Mouse (Mus musculus): ENCODE data around the gene Bola3.

Bola3 gene

GRCm38 (mm10) chr6:83394122-83394521 lies 45.2 kb downstream of the Bola3 start:
- no peak for DNase-seq (ENCODE audit: low spot score in 2 of 2)

- no peak for DNase-seq (ENCODE audit: low spot score in 2 of 2)
These were observed 46.7 kb downstream of the Bola3 start for GRCm38 (mm10) chr6:83395544-83396229.

- no peak for DNase-seq (ENCODE audit: low spot score in 2 of 2)
These were observed 47.8 kb downstream of the Bola3 start for GRCm38 (mm10) chr6:83396711-83397110.

DNA sequence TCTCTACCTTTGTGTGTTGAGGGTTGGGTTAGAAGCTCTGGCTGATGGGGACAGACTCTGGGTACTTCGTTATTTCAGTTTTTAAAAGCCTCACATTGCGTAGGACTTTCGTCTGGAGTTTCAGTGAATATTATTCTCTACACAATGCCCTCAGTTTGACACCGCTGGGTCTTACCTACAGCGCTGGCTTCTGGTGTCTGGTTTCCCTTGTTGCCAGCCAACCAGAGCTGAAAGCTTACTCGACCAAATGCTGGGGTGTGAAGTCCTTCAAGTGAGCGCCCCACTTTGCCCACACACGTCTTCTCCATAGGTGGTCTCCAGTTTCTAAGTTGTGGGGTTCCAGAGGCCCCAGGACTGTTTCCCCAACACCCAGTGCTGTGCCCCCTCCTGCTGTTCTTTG lies 48.8 kb downstream of the Bola3 start:
- no peak for DNase-seq (ENCODE audit: low spot score in 2 of 2)

DNA sequence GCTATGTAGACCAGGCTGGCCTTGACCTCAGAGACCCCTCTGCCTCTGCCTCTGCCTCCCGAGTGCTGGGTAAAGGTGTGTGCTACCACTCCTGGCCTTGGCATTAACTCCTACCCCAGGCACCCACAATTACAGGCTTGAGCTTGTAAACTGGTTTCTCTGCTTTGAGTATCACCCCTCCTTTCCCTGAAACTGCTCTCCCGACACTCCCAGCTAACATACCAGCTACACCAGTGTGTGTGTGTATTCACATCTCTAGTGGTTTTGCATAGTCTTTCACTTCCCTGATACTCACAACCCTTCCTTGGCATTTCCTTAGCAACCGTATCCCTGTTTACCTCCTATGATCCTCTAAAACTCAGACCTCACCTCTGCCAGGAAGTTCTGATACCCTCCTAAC lies 50.8 kb downstream of the Bola3 start:
- DNase-seq (ENCODE audit: low spot score in 2 of 2) = no peak

GRCm38 (mm10) chr6:83403481-83403880 lies 54.5 kb downstream of the Bola3 start:
- DNase-seq (ENCODE audit: low spot score in 2 of 2) = no peak

- DNase-seq (ENCODE audit: low spot score in 2 of 2) = no peak
These were observed 55.6 kb downstream of the Bola3 start for GRCm38 (mm10) chr6:83404571-83404970.

- no peak for DNase-seq (ENCODE audit: low spot score in 2 of 2)
These were observed 56.6 kb downstream of the Bola3 start for GRCm38 (mm10) chr6:83405511-83406064.

DNA sequence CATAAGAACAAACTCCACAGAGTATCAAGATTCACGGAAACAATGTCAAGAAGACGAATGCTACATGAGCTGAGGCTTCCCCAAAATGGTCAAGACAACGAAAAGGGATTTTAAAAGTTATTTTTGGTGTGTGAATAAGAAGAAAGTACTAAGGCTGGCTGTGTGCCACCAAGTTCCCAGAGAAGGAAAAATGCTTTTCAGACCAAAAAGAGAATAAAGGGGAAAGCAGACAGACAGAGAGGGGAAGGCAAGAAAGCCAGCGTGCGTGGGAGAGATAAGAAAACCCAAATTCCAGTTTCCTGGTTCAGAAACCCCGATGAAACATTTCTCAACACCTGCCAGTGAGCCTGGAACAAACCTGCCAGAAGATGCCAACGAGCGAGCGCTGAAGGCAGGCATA lies 59.6 kb downstream of the Bola3 start:
- no peak for DNase-seq (ENCODE audit: low spot score in 2 of 2)

All from right cerebral cortex, postnatal 36 days (tissue).